Mouse (Mus musculus) gastrocnemius, adult 2 months (tissue): Measurements from ENCODE around the gene Ypel5. TPM values are rescaled to one million over a fixed set of nuclear protein-coding genes. Genes with fewer than 3 reads are reported as not detected.
A peak's percentile ranks its signal among the peaks of the same experiment; 100 is the strongest.

Experiments used
- DNase-seq: peaks from one replicate; pipeline ENCODE4 v3.0.0; 2022
- H3K27ac ChIP-seq: fragments of 200-600 bp; 2 replicates; pipeline ENCODE4 v1.8.1; 2022; ENCODE audit warnings: mild to moderate bottlenecking
- H3K4me3 ChIP-seq: fragments of 200-600 bp; 2 replicates; pipeline ENCODE4 v1.8.1; 2022; ENCODE audit warnings: mild to moderate bottlenecking, moderate library complexity
- CTCF ChIP-seq: fragments of 200-600 bp; IDR thresholded peaks from 2 replicates; pipeline ENCODE4 v1.8.1; 2022; ENCODE audit warnings: antibody characterized with exemption, mild to moderate bottlenecking, moderate library complexity
- intact Hi-C: fragments of 180-260 bp; cut with DNase I; formaldehyde crosslinking; loops from one replicate; pipeline ENCODE4 v1.15.1; 2025
- total RNA-seq, 2 experiments: library from RNA; stranded (reverse); gene quantifications; 2 replicates each; pipeline ENCODE4 v1.2.3; 2021

Ypel5 gene
- total RNA-seq, 2 experiments from 2014 or later, result 25.0 to 28.9 TPM

DNA sequence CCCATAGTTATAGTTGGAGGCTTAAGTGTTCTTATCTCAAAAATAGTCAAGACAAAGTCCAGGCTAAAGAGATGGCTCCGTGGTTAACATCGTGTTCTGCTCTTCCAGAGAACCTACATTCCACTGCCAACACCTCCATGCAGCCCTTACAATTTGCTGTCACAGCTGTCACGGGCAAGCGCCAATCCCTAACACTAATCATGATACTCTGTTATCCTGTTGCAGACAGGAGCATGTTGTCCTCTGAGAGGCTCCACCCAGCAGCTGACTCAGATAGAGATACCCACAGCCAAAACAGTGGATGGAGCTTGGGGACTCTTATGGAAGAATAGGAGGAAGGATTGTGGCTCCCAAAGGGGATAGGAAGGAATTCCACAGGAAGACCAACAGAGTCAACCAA, 15.8 kb upstream of the Ypel5 start:
- TF ChIP-seq CTCF, result no peak
- intact Hi-C loops, result no loop called here
- Histone ChIP-seq H3K27ac (no peak overlapping the region), H3K4me3 (no peak overlapping the region)
- peak; percentile 20 for DNase-seq

- TF ChIP-seq CTCF, result no peak
- intact Hi-C loops, result no loop called here
- no peak overlapping the region for H3K4me3 ChIP-seq
- DNase-seq, result no peak
- H3K27ac ChIP-seq, result no peak overlapping the region
These were observed 14.3 kb upstream of the Ypel5 start for GRCm38 (mm10) chr17:72821923-72822322.

DNA sequence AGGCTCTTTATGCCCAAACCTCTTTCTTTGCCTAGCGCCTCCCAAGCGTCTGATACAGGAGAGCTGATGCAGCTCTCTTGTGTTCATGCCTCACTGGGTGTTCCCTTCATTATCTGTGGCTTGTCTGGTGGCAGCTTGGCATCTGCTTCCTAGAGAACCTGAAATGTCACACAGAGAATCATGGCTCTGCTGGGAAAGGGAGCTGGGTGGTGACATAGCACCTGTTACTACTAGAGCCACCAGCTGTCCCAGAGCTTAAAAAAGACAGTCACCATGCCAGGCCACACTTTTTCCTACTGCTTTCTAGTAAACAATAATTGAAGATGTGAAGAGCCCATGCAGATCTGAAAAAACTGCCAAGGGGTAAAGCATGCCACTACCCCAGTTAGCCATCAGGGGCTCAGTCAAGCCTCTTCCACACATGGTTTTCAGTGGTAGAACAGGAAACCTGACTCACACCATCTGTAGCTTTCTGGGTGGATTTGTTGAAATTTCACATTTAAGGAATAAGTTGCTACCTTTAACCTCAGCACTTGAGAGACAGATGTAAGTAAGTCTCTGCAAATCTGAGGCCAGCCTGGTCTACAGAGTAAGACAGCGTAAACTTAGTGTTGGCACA, 9.2 kb upstream of the Ypel5 start:
- DNase-seq, result no peak
- no peak for TF ChIP-seq CTCF
- Histone ChIP-seq H3K27ac (no peak overlapping the region), H3K4me3 (no peak overlapping the region)
- intact Hi-C loops, result no loop called here

GRCm38 (mm10) chr17:72828027-72828678, 8.1 kb upstream of the Ypel5 start:
- DNase-seq, result no peak
- Histone ChIP-seq H3K4me3 (no peak overlapping the region), H3K27ac (no peak overlapping the region)
- intact Hi-C loops, result no loop called here
- TF ChIP-seq CTCF, result no peak

- intact Hi-C loops, result no loop called here
- Histone ChIP-seq H3K27ac (no peak overlapping the region), H3K4me3 (no peak overlapping the region)
- no peak for TF ChIP-seq CTCF
- no peak for DNase-seq
These were observed 7.6 kb upstream of the Ypel5 start for GRCm38 (mm10) chr17:72828687-72829086.

DNA sequence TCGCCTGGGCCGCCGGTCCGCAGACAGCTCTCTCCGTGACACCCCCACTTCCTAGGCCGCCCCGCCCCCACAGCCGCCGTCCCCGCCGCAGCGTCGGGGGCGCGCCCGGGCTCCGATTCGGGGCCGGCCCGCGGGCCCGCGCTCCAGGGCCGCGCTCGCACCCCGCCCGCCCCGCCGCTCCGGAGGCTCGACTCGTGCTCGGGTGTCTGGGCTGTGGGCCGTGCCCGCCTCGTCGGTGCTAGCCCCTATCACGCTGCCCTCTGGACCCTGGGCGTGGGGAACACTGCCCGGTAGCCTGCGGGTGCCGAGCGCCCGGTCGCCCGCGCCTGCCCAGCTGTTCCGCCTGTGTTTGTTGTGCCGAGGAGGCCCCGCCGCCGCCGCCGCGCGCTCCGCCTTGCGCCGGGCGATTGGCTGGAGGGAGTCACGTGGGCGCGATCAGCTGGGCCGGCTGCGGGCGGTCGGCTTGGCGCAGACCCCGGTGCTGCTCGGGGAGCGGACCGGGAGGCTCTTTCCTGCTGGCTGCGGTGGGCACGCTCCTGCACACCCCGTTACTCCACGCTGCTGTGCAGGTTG, 973 bp downstream of the Ypel5 start:
- intact Hi-C loops, result no loop called here
- DNase-seq, result peak; percentile 97
- Histone ChIP-seq H3K4me3 (peak overlapping the region; percentile 100), H3K27ac (peak overlapping the region; percentile 100)
- TF ChIP-seq CTCF, result no peak

DNA sequence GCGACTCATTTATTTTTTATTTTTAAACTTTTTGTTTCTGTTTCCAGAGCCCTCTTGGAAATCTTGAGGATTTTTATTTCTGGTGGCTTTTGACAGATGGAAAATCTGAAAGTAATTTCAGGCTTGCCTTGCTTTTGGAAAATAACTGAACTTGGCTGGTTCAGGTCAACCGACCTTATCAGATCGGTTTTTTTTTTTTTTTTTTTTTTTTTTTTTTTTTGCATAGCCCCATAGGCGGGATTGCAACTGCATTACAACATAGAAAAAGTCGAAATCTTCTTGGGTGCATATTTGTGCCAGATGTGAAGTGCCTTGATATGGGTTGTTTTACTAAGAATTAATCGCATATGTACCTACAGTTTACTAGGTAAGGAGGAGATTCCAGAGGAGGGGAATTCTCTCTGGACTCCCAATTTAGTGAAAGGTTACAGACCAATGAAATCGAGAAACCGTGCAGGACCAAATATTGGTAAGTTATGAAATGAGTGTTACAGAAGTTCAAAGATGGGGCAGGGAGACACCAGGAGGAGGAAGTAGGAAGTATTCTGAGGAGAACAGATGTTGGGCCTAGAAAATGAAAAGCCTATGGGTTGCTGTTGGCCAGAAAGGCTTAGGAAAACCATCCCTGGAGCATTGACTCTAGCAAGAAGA, 1.7 kb downstream of the Ypel5 start:
- DNase-seq, result no peak
- intact Hi-C loops, result no loop called here

GRCm38 (mm10) chr17:72839000-72839399, 2.7 kb downstream of the Ypel5 start:
- Histone ChIP-seq H3K4me3 (peak overlapping the region; percentile 100), H3K27ac (peak overlapping the region; percentile 100)
- no peak for TF ChIP-seq CTCF
- DNase-seq, result no peak
- intact Hi-C loops, result no loop called here

More for the DNA sequence above, 1.7 kb downstream of the Ypel5 start:
- H3K27ac ChIP-seq, result peak overlapping the region; percentile 100
- H3K4me3 ChIP-seq, result peak overlapping the region; percentile 100
- TF ChIP-seq CTCF, result peak; percentile 24; the same call in 1 of the 2 replicates

- H3K27ac ChIP-seq, result no peak overlapping the region
- no peak for DNase-seq
- intact Hi-C loops, result no loop called here
- no peak for TF ChIP-seq CTCF
- H3K4me3 ChIP-seq, result no peak overlapping the region
These were observed 8.1 kb downstream of the Ypel5 start for GRCm38 (mm10) chr17:72844393-72844792.

DNA sequence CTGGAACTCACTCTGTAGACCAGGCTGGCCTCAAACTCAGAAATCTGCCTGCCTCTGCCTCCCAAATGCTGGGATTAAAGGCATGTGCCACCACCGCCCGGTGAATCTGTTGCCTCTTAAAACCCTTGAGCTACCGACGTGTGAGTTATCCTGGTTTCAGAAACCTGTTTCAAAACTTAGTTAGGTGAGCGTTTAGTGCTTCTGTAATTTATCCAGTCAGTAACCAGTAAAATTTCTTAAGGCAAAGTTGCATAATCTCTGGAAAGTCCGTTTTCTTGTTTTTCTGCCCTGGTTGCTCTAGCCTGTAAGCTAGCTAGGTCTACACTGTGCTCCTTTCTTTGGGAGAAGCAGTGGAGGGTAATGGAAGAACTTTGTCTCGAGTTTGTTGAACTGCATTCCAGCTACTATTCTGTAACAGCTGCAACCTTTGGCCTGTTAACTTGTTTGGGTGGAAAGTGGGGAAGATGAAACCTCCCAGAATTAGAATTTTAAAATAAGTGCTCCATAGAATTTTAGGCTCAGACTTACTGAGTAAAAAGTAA, 8.8 kb downstream of the Ypel5 start:
- DNase-seq, result no peak
- H3K4me3 ChIP-seq, result no peak overlapping the region
- peak overlapping the region; percentile 36; the same call in 1 of the 2 replicates for H3K27ac ChIP-seq
- no peak for TF ChIP-seq CTCF
- intact Hi-C loops, result no loop called here

GRCm38 (mm10) chr17:72845521-72845920, 9.3 kb downstream of the Ypel5 start:
- intact Hi-C loops, result no loop called here
- no peak for TF ChIP-seq CTCF
- Histone ChIP-seq H3K4me3 (no peak overlapping the region), H3K27ac (peak overlapping the region; percentile 36; the same call in 1 of the 2 replicates)
- no peak for DNase-seq

- no peak overlapping the region for H3K27ac ChIP-seq
- no peak for DNase-seq
- TF ChIP-seq CTCF, result peak; percentile 17; the same call in 1 of the 2 replicates
- no peak overlapping the region for H3K4me3 ChIP-seq
- intact Hi-C loops, result loop anchor here (5.0 kb wide), 1 partner anchor 442 kb away; no protein-coding TSS in a partner anchor
These were observed 19.0 kb downstream of the Ypel5 start for GRCm38 (mm10) chr17:72855298-72855697.
